Mouse (Mus musculus) erythroid progenitor cell, adult 5-6 weeks (primary cell): Measurements from ENCODE around the gene Aldh9a1. TPM values are rescaled to one million over a fixed set of nuclear protein-coding genes. Genes with fewer than 3 reads are reported as not detected.
A peak's percentile ranks its signal among the peaks of the same experiment; 100 is the strongest.

Experiments used
- ATAC-seq: replicated peaks from 2 replicates; pipeline ENCODE4 v1.8.0; 2016; ENCODE audit warnings: moderate number of reproducible peaks, mild to moderate bottlenecking, moderate TSS enrichment, inconsistent platforms; ENCODE audit not compliant: poor library complexity, low FRiP score, severe bottlenecking
- total RNA-seq, 2 experiments: library from RNA; stranded (forward) in 1 of 2; stranded (reverse) in 1 of 2; fragments of 150-400 nt in 1 of 2; fragments of 186-747, 209-891 nt in 1 of 2; gene quantifications; 2 replicates each; pipeline versions ENCODE4 v1.2.3 to v1.2.4; 2015 to 2017; ENCODE audit warnings: low replicate concordance in 2 of 2

Gene Aldh9a1
- total RNA-seq, 2 experiments from 2014 or later = 11.8 to 20.1 TPM

GRCm38 (mm10) chr1:167411991-167412715 is 62.4 kb downstream of the Aldh9a1 start:
- ATAC-seq = no peak

GRCm38 (mm10) chr1:167414846-167415245 is 65.1 kb downstream of the Aldh9a1 start:
- peak; percentile 65; the same call in 1 of the 2 replicates for ATAC-seq

Other genes with a start within 250 kb of the Aldh9a1 start
- gene Uck2, start 64.7 kb upstream of the Aldh9a1 start, total RNA-seq (2015; ENCODE audit: low replicate concordance) = 17.7 and 24.7 TPM in 2 replicates
- gene Uck2, start 64.7 kb upstream of the Aldh9a1 start, total RNA-seq (2017; ENCODE audit: low replicate concordance) = 10.4 and 24.8 TPM in 2 replicates
- 70.0 and 132 TPM in 2 replicates for gene Tmco1, start 41.6 kb upstream of the Aldh9a1 start, total RNA-seq (2015; ENCODE audit: low replicate concordance)
- gene Tmco1, start 41.6 kb upstream of the Aldh9a1 start, total RNA-seq (2017; ENCODE audit: low replicate concordance) = 78.2 and 81.5 TPM in 2 replicates
- gene Mgst3, start 43.9 kb downstream of the Aldh9a1 start, total RNA-seq (2015; ENCODE audit: low replicate concordance) = 406 and 410 TPM in 2 replicates
- 298 and 328 TPM in 2 replicates for gene Mgst3, start 43.9 kb downstream of the Aldh9a1 start, total RNA-seq (2017; ENCODE audit: low replicate concordance)
- gene Lrrc52, start 116.8 kb downstream of the Aldh9a1 start, total RNA-seq (2015; ENCODE audit: low replicate concordance) = not detected in 2 replicates
- gene Lrrc52, start 116.8 kb downstream of the Aldh9a1 start, total RNA-seq (2017; ENCODE audit: low replicate concordance) = not detected in 2 replicates
- not detected in 2 replicates for gene Rxrg, start 248.4 kb downstream of the Aldh9a1 start, total RNA-seq (2015; ENCODE audit: low replicate concordance)
- not detected in 2 replicates for gene Rxrg, start 248.4 kb downstream of the Aldh9a1 start, total RNA-seq (2017; ENCODE audit: low replicate concordance)